Mouse (Mus musculus): ENCODE measurements around the gene Taok3.

Gene Taok3

DNA sequence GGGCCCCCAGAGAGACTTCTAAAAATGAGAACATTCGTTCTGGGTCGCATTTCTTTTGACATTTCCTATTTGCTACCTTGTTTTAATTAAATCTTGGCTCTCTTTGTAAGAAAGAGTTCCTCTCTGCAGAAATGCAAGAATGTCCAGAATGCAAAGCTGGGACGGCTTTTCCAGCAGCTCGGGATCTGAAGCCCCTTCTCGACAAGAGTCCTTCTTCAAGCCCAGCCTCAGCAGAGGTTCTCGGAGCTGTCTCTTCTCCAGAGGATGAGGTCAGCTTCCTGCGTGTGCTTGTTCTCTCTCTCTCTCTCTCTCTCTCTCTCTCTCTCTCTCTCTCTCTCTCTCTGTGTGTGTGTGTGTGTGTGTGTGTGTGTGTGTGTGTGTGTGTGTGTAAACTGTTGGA is 2.2 kb upstream of the Taok3 start:
- no peak for DNase-seq (ENCODE audit: low spot score)

DNA sequence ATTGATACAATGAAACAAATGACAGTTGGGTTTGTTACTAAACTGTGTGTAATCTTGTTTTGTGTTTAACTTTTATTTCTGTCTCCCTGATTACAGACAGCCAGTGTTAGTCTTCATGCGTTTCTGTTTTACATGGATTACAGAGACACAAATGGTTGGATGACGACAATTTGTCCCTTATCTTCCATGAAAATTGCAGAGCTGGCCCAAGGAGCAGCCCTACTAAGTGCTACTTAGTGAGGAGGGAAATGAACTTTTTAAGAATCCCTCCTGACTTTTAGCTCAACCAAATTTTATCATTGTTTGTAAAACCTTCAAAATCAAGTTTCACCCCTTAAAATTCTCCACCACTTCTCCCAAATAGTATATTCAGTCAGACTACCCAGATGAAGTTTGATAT is 1.7 kb upstream of the Taok3 start:
- no peak for DNase-seq (ENCODE audit: low spot score)

DNA sequence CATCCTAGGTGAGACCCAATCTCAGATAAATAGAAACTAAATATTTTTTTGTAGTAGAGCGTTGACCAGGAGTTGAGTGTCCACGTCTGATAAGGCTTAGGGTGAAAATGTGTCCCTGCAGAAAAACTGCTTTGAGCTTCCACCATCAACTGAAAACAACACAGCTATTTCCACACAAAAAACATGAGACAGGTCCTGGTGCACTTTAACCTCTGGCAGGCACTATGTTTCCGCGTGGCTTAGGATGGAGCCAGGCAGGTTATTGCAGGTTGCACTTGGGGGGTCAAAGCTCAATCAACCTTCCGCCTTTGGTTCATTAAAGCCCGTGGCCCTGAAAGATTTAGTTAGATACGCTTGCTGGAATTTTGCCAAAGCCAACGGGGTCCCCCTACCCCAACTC is 1.1 kb upstream of the Taok3 start:
- no peak for DNase-seq (ENCODE audit: low spot score)

DNA sequence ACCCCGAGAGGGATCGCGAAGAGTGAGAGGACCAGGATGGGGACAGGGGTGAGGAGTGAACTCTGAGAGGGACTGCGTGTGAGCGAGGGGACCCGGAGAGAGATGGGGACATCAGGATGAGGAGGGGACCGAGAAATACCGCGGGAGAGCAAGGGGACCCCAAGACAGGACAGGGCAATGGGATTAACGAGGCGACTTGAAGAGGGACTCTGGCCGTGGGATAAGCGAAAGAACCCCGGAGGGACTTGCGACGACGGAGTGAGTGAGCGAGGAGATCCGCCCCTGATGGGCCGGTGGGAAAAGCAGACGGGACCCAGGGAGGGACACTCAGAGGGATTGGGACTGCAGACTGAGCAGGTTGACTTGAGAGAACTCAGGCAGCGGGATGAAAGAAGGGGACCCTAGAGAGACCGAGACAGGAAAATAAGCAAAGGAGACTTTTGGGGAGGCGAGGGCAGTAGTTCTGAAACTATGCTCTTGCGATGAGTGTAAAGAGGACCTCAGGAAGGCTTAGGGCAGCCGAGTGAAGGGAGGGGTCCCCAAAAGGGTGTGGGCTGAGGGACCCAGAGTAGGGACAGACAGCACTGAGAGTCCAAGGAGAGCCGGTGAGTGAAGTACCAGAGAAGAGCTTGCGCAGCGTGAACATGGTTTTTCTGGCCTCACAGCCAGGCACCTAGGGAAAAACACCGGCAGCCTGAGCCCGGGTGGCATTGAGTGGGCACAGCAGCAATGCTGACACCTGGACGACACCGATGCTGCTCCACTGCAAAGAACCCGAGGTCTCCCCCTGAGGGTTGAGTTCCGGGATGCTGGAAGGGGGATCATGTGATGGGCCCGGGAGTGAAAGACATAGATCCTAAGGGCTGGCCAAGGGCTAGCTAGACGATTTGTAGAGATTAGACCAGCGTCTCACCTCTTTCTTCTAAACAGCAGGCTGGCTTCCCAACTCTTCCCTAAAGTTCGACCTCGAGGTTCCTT is 849 bp downstream of the Taok3 start:
- DNase-seq (ENCODE audit: low spot score): no peak

DNA sequence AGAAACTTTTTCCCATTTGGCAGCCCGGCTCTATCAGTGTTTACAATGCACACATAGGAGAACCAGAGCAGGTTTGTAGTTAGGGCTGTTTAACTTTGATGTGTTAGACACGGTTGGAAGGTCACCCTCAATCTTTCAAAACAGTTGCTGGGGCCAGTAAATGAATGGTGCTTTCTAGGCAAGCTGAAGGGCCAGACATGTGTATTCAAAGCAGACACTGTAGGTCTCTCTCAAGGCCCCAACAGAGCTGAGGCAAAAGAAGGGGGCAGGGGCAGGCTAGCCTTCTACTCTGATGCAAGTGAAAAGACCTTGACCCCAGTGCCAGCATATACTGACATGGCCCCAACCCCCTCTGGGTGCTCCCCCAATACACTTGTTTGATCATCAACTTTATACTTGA is 1.7 kb downstream of the Taok3 start:
- no peak for DNase-seq (ENCODE audit: low spot score)

DNA sequence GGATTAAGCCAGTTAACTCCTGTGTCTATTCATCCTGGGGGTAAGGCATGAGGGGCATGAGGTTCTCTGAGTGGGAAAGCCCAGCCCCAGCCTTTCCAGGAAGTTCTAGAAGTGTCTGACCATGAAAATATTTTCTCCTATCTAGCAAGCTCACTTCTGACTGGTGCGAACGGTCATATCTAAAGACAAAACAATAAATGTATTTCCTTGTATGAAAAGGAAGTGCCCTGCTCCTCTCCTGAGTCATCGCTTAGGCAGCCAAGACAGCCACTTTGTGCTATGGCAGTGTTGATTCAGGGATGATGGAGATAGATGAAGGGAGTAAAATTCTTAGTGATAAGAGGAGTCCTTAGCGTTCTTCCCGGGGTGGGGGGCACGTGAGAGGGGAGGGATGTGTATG is 3.2 kb downstream of the Taok3 start:
- no peak for DNase-seq (ENCODE audit: low spot score)

DNA sequence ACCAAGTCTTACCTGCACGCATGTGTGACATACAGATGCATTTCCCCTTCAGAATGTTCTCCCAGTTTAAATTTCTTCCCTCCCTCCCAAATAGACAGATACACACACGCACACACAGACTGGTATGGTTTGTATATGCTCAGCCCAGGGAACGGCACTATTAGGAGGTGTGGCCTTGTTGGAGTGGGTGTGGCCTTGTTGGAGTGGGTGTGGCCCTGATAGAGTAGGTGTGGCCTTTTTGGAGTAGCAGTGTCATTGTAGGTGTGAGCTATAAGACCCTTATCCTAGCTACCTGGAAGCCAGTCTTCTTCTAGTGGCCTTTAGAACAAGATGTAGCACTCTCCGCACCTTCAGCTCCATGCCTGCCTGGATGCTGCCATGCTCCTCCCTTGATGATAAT is 3.9 kb downstream of the Taok3 start:
- no peak for DNase-seq (ENCODE audit: low spot score)

DNA sequence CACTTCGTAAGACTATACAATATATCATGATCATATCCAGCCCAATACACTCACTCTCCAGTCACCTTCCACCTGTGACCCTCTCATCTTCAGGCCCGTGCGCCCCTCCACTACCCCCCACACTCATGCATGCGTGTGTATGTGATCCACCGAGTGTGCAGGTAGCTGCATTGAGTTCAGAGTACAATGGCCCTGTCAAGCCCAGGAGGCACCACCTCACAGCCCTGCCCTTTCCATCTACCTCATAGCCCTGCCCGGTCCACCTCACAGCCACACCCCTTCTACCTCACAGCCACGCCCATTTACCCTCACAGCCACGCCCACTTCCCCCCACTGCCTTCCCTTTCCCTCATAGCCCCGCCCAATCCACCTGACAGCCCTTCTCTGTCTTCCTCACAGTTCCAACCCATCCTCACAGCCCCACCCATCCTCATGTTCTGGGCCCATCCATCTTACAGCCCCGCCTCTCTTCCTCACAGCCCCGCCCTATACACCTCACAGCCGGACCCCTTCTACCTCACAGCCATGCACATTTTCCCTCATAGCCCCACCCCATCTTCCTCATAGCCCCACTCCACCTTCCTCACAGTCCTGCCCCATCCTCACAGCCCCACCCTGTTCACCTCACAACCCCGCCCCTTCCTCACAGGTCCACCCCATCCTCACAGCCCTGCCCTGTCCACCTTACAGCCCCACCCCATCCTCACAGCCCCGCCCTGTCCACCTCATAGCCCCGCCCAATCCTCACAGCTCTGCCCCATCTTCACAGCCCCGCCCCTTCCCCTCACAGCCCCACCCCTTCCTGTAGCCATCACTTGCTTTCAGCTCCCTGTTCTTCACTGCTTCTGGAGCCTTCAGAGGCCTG is 5.8 kb downstream of the Taok3 start:
- DNase-seq (ENCODE audit: low spot score): no peak

DNA sequence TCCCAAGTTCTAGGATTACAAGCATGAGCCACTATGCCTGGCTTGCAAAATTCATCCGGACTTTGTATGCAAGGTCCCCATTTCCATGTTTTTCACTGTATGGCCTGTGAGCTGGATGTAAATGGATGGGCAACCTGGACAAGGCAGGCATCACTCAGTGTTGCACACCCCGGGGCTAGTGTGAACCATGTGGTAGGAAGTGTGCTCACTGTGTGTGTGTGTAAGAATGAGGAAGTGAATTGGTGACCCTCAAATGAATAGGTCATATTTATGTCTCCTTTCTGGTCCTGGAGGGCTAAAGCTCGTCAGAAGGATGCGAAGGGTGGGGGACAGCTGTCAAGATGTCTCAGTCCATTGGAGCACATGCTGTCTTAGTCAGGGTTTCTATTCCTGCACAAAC is 7.1 kb downstream of the Taok3 start:
- DNase-seq (ENCODE audit: low spot score): no peak

DNA sequence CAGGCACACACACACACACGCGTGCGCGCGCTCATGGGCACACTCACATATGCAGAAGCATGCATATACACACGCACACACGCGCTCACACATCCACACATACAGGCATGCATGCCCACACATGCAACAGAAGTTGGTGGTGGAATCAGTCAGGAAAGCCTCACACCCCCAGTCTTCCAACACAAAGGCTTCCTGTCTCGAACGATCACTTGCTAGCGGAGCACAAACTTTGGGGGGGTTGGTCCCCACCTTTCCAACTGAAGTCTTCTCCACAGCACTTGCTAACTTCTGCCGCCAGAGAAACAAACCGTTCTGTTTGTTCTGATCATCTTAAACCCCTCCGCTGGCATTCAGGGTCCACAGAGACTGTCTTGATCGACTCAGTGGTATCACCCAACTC is 10.8 kb downstream of the Taok3 start:
- DNase-seq (ENCODE audit: low spot score): no peak

DNA sequence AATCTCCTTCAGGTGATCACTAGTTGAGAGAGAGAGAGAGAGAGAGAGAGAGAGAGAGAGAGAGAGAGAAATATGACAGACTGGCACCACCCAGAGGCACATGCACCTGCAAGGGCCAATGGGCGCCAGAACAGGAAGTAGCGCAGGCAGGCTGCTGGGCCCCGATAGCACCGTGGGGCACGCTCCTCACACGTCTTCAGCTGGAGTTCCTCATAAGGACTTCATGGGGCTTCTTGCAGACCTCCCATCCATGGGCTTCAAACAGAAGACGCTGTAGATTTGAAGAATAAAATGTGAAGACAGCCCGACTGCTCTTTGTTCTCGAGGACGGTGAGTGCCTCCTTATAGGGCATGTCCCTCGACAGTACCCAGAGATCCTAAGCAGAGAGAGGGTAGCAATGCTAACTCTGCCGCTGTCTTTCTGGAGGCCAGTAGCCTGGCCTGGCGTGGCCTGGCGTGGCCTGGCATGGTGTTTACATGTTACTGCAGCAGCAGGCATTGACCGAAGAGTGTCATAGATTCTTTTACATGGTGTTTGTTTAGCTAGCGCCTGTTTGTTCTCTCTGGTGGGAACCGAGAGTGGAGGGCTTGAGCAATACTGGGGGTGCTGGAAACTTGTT is 13.6 kb downstream of the Taok3 start:
- DNase-seq (ENCODE audit: low spot score): no peak

DNA sequence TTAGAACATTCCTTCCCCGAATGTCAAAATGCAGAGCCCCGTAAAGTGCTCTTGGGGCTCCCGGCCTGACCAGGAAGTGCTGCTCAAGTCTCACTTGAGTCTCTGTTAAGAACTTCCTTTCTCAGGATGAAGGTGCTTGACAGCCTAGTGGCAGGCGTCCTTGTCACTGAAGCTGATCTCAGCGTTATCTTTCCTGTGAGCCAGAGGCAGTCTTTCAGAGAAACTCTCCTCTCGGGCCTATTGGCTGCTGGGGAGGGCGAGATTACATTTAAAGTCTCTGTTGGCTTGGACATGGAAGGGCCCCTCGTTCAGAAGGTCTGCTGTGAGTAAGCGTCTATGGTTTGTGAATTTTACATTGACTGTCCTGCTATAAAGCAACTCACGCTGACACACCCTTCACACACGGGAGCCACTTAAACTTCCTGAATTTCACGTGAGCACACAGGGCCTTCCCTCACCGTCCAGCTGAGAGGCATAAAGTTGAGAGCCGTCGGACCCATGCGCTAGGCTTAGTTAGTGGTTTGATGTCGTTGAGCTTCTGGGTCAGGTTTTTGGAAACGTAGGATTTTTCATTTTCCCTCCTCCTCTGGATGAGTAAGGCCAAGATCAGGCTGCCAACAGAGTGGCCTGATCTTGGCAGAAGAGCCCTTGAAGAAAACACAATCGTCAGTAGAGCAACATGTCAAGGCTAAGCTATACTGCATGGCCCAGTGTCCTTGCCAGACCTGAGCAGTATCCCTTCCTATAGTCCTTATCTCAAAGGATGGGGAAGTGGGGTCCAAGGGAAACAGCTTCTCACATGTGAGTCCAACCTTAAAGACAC is 14.3 kb downstream of the Taok3 start:
- DNase-seq (ENCODE audit: low spot score): no peak

DNA sequence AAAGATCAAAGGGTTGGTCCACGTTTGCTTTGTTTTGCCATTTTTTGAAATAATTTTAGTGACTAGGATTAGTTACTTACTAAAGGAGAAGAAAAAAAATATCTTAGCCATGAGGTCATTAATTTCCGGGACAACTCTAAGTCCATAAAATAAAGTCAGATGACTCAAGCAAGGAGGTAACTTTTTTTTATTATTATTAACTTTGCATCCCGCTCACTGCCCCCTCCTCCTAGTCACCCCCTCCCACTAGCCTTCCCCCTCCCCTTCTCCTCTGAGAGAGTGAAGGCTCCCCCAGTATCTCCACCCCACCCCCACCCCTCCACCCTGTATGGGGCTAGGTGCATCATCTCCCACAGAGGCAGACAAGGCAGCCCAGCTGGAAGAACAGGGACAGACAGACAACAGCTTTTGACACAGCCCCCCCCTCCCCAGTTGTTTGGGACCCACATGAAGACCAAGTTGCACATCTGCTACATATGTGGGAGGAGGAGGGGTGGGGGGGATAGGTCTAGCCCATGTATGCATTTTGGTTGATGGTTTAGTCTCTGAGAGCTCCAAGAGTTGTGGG is 15.0 kb downstream of the Taok3 start:
- DNase-seq (ENCODE audit: low spot score): no peak

DNA sequence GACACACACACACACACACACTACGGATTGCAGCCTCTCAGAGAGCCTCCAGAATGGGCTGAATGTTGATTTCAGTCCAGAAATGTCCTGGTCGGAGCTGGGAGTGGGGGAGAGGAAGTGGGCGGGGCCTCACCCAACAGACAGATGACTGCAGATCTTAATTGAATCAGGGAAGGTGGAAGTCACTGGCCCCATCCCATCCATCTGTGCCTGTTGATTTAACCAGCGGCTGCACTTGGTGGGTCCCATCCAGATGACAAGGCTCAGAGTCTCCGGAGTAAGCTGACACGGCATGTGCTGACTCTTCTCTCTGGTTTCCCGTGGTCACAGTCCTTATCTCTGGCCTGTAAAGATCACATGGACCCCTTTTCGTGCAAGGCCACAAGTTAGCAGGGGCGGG is 15.9 kb downstream of the Taok3 start:
- no peak for DNase-seq (ENCODE audit: low spot score)

DNA sequence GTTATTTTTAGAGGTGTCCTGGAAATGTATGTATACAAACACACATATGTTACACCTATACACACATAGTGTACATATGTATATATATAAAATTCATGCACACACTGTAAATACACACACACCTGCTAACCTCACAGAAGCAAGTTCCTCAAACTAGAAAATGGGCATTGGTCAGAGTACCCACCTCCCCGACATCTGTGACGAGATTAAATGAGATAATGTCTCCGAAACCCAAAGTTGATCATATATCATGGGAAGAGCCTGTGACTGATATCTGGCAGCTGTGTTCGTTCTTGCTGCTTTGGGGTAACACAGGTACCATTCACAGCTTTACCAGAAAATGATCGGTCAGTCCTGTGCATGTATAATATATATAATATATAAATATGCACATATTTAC is 16.6 kb downstream of the Taok3 start:
- DNase-seq (ENCODE audit: low spot score): no peak

DNA sequence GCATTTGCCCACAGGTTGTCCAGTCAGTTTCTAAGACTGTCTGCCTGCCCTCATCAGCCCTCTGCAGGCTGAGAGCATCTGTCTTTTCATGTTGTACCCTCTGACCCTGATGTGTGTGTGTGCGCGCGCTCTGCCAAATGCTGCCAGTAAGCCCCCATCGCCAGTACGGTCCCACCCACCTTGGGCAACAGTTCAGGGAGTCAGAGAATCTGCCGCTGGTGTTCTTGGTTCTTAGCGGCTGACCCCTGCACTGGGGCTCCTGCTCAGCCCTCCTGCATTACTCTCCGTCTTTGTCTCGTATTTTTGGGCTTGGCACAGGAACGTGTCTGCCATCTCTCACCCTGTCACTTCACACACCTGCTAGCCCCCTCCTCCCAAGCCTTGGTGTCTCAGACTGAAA is 17.1 kb downstream of the Taok3 start:
- no peak for DNase-seq (ENCODE audit: low spot score)

DNA sequence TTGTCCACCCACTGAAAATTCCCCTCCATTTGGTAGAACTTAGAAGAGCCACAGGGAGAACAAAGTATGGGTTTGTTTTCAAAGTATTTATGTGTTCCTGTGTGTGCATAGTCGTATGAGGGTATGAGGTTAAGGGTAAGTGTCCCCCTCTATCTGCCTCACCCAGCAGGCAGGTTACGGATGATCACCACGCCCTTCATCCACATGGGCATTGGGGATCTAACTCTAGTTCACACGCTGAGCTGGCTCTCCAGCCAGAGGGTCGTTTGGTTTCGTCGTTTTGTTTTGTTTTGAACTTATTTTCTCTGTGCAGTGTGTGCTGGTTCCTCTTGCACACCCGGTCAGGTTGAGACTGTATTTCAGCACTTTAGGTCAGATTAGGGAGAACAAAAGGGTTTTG is 17.7 kb downstream of the Taok3 start:
- no peak for DNase-seq (ENCODE audit: low spot score)

DNA sequence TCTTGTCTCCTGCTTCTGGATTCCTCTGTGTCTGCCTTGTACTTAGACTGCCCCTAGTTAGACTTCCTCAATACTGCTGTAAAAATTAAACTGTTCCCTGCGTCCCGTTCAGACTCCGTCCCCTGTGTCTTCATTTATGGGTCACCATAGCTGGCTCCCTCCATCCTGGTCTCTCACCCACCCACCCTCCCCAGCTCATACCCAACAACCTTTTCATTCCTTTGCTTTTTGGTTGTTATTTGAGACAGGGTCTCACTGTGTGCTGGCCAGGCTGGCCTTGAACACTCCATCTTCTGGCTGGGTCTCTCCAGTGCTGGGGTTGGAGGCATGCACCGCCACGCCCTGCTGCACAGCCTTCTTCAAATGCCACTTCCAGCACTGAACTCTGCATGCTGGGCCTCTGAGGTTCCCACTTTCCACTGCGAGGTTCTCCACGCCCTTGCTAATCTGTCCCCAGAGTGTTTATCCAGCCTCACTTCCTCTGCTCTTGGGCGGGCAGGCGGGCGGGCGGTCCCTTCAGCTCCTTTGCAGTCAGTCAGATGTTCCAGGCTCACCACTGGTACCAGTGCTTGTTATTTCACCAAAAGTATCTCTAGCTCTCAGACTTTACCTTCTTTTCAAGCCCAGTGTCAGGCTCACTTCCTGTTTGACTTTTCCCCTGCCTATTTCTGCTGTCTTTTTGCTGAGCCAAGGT is 18.5 kb downstream of the Taok3 start:
- DNase-seq (ENCODE audit: low spot score): no peak

DNA sequence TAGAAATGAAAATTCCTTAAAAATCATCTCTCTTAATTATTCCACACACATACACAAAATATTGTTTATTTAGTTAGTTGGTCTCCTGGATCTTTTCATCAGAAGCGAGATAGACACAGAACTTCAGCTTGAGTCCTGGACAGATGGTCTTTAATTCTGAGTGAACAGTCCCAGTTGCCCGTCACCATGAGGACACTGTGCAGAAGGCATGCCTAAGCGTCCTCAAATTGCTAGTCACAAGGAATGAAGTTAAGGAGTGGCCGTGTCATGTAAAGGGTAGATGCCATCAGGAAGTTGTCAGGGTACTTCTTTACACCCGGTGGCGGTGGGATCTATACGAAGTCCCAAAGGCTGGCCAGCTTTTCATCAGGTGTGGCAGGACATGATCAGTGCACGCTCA is 19.9 kb downstream of the Taok3 start:
- DNase-seq (ENCODE audit: low spot score): no peak

DNA sequence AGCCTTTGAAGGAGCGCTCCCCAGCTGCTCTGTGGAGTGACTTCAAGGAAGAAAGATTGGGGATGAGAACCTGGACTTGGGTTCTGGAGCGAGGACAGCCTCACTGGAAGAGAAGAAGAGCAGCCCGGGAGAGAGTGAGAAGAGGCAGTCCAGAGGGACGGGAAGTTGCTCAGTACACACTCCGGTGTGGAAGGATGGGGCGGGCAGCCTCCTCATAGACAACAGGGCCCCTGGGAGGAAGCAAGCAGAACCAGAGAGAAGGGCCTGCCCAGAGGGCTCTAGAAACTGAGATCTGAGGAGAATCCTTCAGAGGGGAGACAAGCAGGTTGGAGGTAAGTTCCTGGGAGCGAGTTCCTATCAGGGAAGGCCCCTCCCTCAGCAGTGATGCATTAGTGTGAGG is 20.4 kb downstream of the Taok3 start:
- DNase-seq (ENCODE audit: low spot score): no peak

DNA sequence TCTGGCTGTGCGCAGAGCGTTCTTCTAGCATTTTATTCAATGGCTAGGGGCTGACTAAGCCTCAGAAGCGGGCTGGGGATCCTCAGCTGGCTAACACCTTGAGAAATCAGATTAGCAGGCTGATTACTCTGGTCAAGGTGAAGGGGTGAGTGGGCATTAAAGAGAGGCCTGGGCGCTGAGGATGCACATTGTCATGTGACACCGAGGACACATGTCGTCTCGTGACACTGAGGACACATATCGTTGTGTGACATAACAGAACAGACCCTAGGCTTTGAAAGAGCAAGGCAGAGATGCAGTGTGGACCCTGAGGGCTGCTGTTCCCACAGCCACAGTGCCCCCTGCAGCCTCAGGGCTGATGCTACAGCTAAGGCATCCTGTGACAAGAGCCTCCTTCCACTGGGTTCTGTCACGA is 23.8 kb downstream of the Taok3 start:
- DNase-seq (ENCODE audit: low spot score): no peak
